Mouse (Mus musculus) midbrain, embryonic 16.5 days (tissue): Measurements from ENCODE around the gene Mtmr6. TPM values are rescaled to one million over a fixed set of nuclear protein-coding genes. Genes with fewer than 3 reads are reported as not detected.
"Not testable (repeated sequence)": the region's sequence is repeated elsewhere in the genome, so short reads cannot be mapped to it uniquely, and the experiment has no call there.

Experiments used
- ATAC-seq: fragments of 200-750 bp; cut with Nextera tagmentation; 2 replicates; pipeline ENCODE4 v1.8.0; 2017; ENCODE audit warnings: moderate TSS enrichment
- H3K27ac ChIP-seq: fragments of 300-500 bp; sonication (generic); 2 replicates; pipeline ENCODE4 v1.5.1; 2014; ENCODE audit warnings: mild to moderate bottlenecking, low read length, mixed read lengths
- H3K27me3 ChIP-seq: fragments of 300-500 bp; sonication (generic); 2 replicates; pipeline ENCODE4 v1.6.1; 2014; ENCODE audit warnings: low read depth, low read length, mixed read lengths; ENCODE audit not compliant: control insufficient read depth, insufficient read depth
- H3K36me3 ChIP-seq: fragments of 300-500 bp; sonication (generic); 2 replicates; pipeline ENCODE4 v1.6.1; 2014; ENCODE audit warnings: mild to moderate bottlenecking, low read length, moderate library complexity, mixed read lengths; ENCODE audit not compliant: control insufficient read depth, insufficient read depth
- H3K4me1 ChIP-seq: fragments of 300-500 bp; sonication (generic); 2 replicates; pipeline ENCODE4 v1.6.1; 2014; ENCODE audit warnings: mild to moderate bottlenecking, low read length, mixed read lengths; ENCODE audit not compliant: control insufficient read depth, insufficient read depth
- H3K4me2 ChIP-seq: fragments of 300-500 bp; sonication (generic); 2 replicates; pipeline ENCODE4 v1.6.1; 2014; ENCODE audit warnings: mild to moderate bottlenecking, low read length, mixed read lengths
- H3K4me3 ChIP-seq: fragments of 300-500 bp; sonication (generic); 2 replicates; pipeline ENCODE4 v1.5.1; 2014; ENCODE audit warnings: low read depth, mild to moderate bottlenecking, low read length, moderate library complexity, mixed read lengths
- H3K9ac ChIP-seq: fragments of 300-500 bp; sonication (generic); 2 replicates; pipeline ENCODE4 v1.6.1; 2014; ENCODE audit warnings: low read depth, low read length, mixed read lengths
- H3K9me3 ChIP-seq: fragments of 300-500 bp; sonication (generic); replicated peaks from 2 replicates; pipeline ENCODE4 v1.6.1; 2014; ENCODE audit warnings: mild to moderate bottlenecking, low read length, mixed read lengths; ENCODE audit not compliant: control insufficient read depth, poor library complexity, severe bottlenecking
- WGBS: fragments of 180-500 bp; shearing (Covaris S2); extraction: QIAGEN DNeasy Blood & Tissue Kit; methylation state at CpG from one replicate; pipeline ENCODE4 v1.1.7; 2014; 5-methylcytosine and 5-hydroxymethylcytosine counted together
- microRNA counts: library from miRNA; unstranded; fragments of <30 nt; microRNA quantifications from one replicate; lab custom pipeline; 2016
- microRNA-seq: library from miRNA; unstranded; fragments of <30 nt; microRNA quantifications from one replicate; pipeline ENCODE4, GENCODE M21; 2017
- polyA plus RNA-seq: library from polyadenylated mRNA; unstranded; fragments of >200 nt; fragmentation: Nextera tagmentation; extraction: Ambion mirVana; gene quantifications from 2 replicates; pipeline ENCODE4 v1.2.1, GENCODE M21; 2015

Mtmr6 gene
- polyA plus RNA-seq, 1 experiment from 2014 or later, result 62.9 TPM

- no peaks in the 10 kb centered on the region for H3K4me1 ChIP-seq
- H3K27me3 ChIP-seq, result no peaks in the 10 kb centered on the region
- ATAC-seq, result no peak
- no peaks in the 10 kb centered on the region for H3K36me3 ChIP-seq
- no peaks in the 10 kb centered on the region for H3K9me3 ChIP-seq
- H3K4me3 ChIP-seq, result no peak overlapping the region
- H3K27ac ChIP-seq, result no peak overlapping the region
- WGBS, result 63% methylated on average over 6 of the region's 6 CpGs
- H3K4me2 ChIP-seq, result no peak overlapping the region
- H3K9ac ChIP-seq, result no peak overlapping the region
Observed at GRCm38 (mm10) chr14:60308113-60308512, 43.1 kb downstream of the Mtmr6 start.

GRCm38 (mm10) chr14:60310691-60311090, 45.7 kb downstream of the Mtmr6 start:
- H3K27ac ChIP-seq, result no peak overlapping the region
- no peak overlapping the region for H3K4me2 ChIP-seq
- no peaks in the 10 kb centered on the region for H3K36me3 ChIP-seq
- ATAC-seq, result 0 out of 2 replicates have a peak, but pooled peaks have one; percentile 28
- H3K4me1 ChIP-seq, result no peaks in the 10 kb centered on the region
- H3K4me3 ChIP-seq, result no peak overlapping the region
- no peaks in the 10 kb centered on the region for H3K9me3 ChIP-seq
- H3K9ac ChIP-seq, result no peak overlapping the region
- H3K27me3 ChIP-seq, result no peaks in the 10 kb centered on the region
- 49% methylated on average over 4 of the region's 4 CpGs for WGBS

- Histone ChIP-seq H3K36me3 (no peaks in the 10 kb centered on the region), H3K9me3 (no peaks in the 10 kb centered on the region), H3K4me3 (no peak overlapping the region), H3K27me3 (no peaks in the 10 kb centered on the region), H3K4me2 (no peak overlapping the region), H3K4me1 (no peaks in the 10 kb centered on the region), H3K27ac (no peak overlapping the region), H3K9ac (no peak overlapping the region)
- ATAC-seq, result no peak
- WGBS, result 95% methylated on average over 1 of the region's 1 CpGs
Observed at GRCm38 (mm10) chr14:60319231-60319630, 54.2 kb downstream of the Mtmr6 start.

GRCm38 (mm10) chr14:60320813-60321212, 55.8 kb downstream of the Mtmr6 start:
- 83% methylated on average over 3 of the region's 3 CpGs for WGBS
- no peak for ATAC-seq

GRCm38 (mm10) chr14:60340001-60340400, 75.0 kb downstream of the Mtmr6 start:
- H3K4me2 ChIP-seq, H3K4me3 ChIP-seq, H3K4me1 ChIP-seq, H3K9me3 ChIP-seq, H3K27ac ChIP-seq, H3K27me3 ChIP-seq, H3K36me3 ChIP-seq, H3K9ac ChIP-seq, ATAC-seq: not testable (repeated sequence)
- WGBS, result 85% methylated on average over 5 of the region's 5 CpGs

More at GRCm38 (mm10) chr14:60320813-60321212, 55.8 kb downstream of the Mtmr6 start:
- no peak overlapping the region for H3K4me2 ChIP-seq
- no peaks in the 10 kb centered on the region for H3K4me1 ChIP-seq
- H3K9me3 ChIP-seq, result no peaks in the 10 kb centered on the region
- H3K9ac ChIP-seq, result no peak overlapping the region
- H3K36me3 ChIP-seq, result no peaks in the 10 kb centered on the region
- no peak overlapping the region for H3K27ac ChIP-seq
- H3K27me3 ChIP-seq, result no peaks in the 10 kb centered on the region
- no peak overlapping the region for H3K4me3 ChIP-seq

- no peaks in the 10 kb centered on the region for H3K36me3 ChIP-seq
- H3K9ac ChIP-seq, result no peak overlapping the region
- 82% methylated on average over 4 of the region's 4 CpGs for WGBS
- no peaks in the 10 kb centered on the region for H3K4me1 ChIP-seq
- no peak for ATAC-seq
- no peak overlapping the region for H3K4me2 ChIP-seq
- no peaks in the 10 kb centered on the region for H3K9me3 ChIP-seq
- no peak overlapping the region for H3K27ac ChIP-seq
- no peaks in the 10 kb centered on the region for H3K27me3 ChIP-seq
- H3K4me3 ChIP-seq, result no peak overlapping the region
Observed at GRCm38 (mm10) chr14:60340570-60340969, 75.5 kb downstream of the Mtmr6 start.

- WGBS, result 91% methylated on average over 6 of the region's 6 CpGs
Observed at GRCm38 (mm10) chr14:60345326-60345876, 80.4 kb downstream of the Mtmr6 start.

More at GRCm38 (mm10) chr14:60345326-60345876, 80.4 kb downstream of the Mtmr6 start:
- Histone ChIP-seq H3K4me1 (no peaks in the 10 kb centered on the region), H3K27me3 (no peaks in the 10 kb centered on the region), H3K27ac (no peak overlapping the region), H3K36me3 (no peaks in the 10 kb centered on the region), H3K4me3 (no peak overlapping the region), H3K9me3 (0 out of 2 replicates have a peak, but pooled peaks cover 2% of the 10 kb centered on the region), H3K9ac (no peak overlapping the region), H3K4me2 (no peak overlapping the region)
- ATAC-seq, result no peak

MicroRNAs within 50 kb of the gene (microRNA counts, 519-probe panel; counts per million panel counts)
- microRNA mmu-miR-719 (lab: Ali Mortazavi, UCI), result 386 counts per million, percentile 18 among the panel's probes with 10 or more counts

Small RNA genes within 50 kb of the gene (microRNA-seq; reads per million reads assigned to microRNA genes)
- gene Mir719, result not detected

Other genes starting within 250 kb of the Mtmr6 start
- 45.6 and 51.3 TPM in 2 replicates for gene Atp8a2, start 68.0 kb upstream of the Mtmr6 start, polyA plus RNA-seq
- 0.10 and 0.11 TPM in 2 replicates for gene Nupl1, start 13.8 kb upstream of the Mtmr6 start, polyA plus RNA-seq
- 58.0 and 58.2 TPM in 2 replicates for gene Gm49336, start 13.7 kb upstream of the Mtmr6 start, polyA plus RNA-seq
- gene Amer2, start 108.0 kb downstream of the Mtmr6 start, polyA plus RNA-seq, result 20.8 and 24.1 TPM in 2 replicates